Comparison of ENCODE assay signal across 12 mouse cellular contexts in genomic region chr2:110275424-110275823, GRCm38 (mm10). TPM values are rescaled to one million over a fixed set of nuclear protein-coding genes. Genes with fewer than 3 reads are reported as not detected.
DNase-seq lines count a peak whose midpoint lies in the region; ATAC-seq and TF ChIP-seq lines count a peak whose summit lies in the region.
"Had no signal": no experiment of that assay in that cellular context is flagged by ENCODE, and none has a peak within 500 bp of the region (broad histone marks: within the 10 kb centered on the region; RNA-seq: fewer than 3 reads in every experiment).

No protein-coding gene starts in this region.

- H3K4me1 ChIP-seq in kidney, postnatal 0 days (replicated peaks; ENCODE audit: insufficient read depth, low read length): no peaks in the 10 kb centered on the region
- H3K4me1 ChIP-seq in embryonic facial prominence, embryonic 15.5 days: peaks cover 8% of the 10 kb centered on the region; the same call in 1 of the 2 replicates
- H3K4me1 ChIP-seq in intestine, postnatal 0 days (replicated peaks; ENCODE audit: control insufficient read depth, insufficient read depth, low read length): no peaks in the 10 kb centered on the region

- no peaks in the 10 kb centered on the region for H3K27me3 ChIP-seq in kidney, postnatal 0 days (ENCODE audit: insufficient read depth, low read length)
- no peaks in the 10 kb centered on the region for H3K27me3 ChIP-seq in embryonic facial prominence, embryonic 15.5 days
- H3K27me3 ChIP-seq in intestine, postnatal 0 days (replicated peaks; ENCODE audit: control insufficient read depth, insufficient read depth, low read length): no peaks in the 10 kb centered on the region

- no peaks in the 10 kb centered on the region for H3K36me3 ChIP-seq in kidney, postnatal 0 days (ENCODE audit: insufficient read depth, low read length)
- H3K36me3 ChIP-seq in embryonic facial prominence, embryonic 15.5 days: no peaks in the 10 kb centered on the region
- H3K36me3 ChIP-seq in intestine, postnatal 0 days (ENCODE audit: control insufficient read depth, insufficient read depth): no peaks in the 10 kb centered on the region

- no peak overlapping the region for H3K9ac ChIP-seq in kidney, postnatal 0 days (ENCODE audit: low read depth, low read length)
- H3K9ac ChIP-seq in embryonic facial prominence, embryonic 15.5 days: no peak overlapping the region
- H3K9ac ChIP-seq in intestine, postnatal 0 days (ENCODE audit: low read depth, low read length): no peak overlapping the region

- TF ChIP-seq CTCF in kidney, postnatal 0 days (IDR thresholded peaks at IDR 0.05; ENCODE audit: low read depth): no peak
- TF ChIP-seq CTCF in intestine, postnatal 0 days (IDR thresholded peaks at IDR 0.05; ENCODE audit: low read depth): no peak

- H3K4me3 ChIP-seq in kidney, postnatal 0 days (replicated peaks; ENCODE audit: low read depth, low read length): no peak overlapping the region
- no peak overlapping the region for H3K4me3 ChIP-seq in embryonic facial prominence, embryonic 15.5 days (replicated peaks)
- H3K4me3 ChIP-seq in intestine, postnatal 0 days (ENCODE audit: low read depth, low read length): no peak overlapping the region

- 70% methylated on average over 2 of the region's 2 CpGs for WGBS in kidney, postnatal 0 days
- 49% methylated on average over 2 of the region's 2 CpGs for WGBS in embryonic facial prominence, embryonic 15.5 days
- WGBS in intestine, postnatal 0 days: 65% methylated on average over 2 of the region's 2 CpGs

- ATAC-seq in kidney, postnatal 0 days (replicated peaks; ENCODE audit: low FRiP score, low read depth): no peak
- 0 out of 2 replicates have a peak, but pooled peaks have one; percentile 57 for ATAC-seq in embryonic facial prominence, embryonic 15.5 days (ENCODE audit: insufficient number of reproducible peaks, low FRiP score, low TSS enrichment, low read depth)
- no peak for ATAC-seq in intestine, postnatal 0 days

- H3K4me2 ChIP-seq in kidney, postnatal 0 days (ENCODE audit: low read length): no peak overlapping the region
- H3K4me2 ChIP-seq in embryonic facial prominence, embryonic 15.5 days (replicated peaks): no peak overlapping the region
- no peak overlapping the region for H3K4me2 ChIP-seq in intestine, postnatal 0 days (replicated peaks; ENCODE audit: low read depth)
- H3K4me2 ChIP-seq: liver, embryonic 11.5 days had no signal

- H3K9me3 ChIP-seq in kidney, postnatal 0 days (replicated peaks; ENCODE audit: low read length): no peaks in the 10 kb centered on the region
- no peaks in the 10 kb centered on the region for H3K9me3 ChIP-seq in embryonic facial prominence, embryonic 15.5 days (replicated peaks)
- no peaks in the 10 kb centered on the region for H3K9me3 ChIP-seq in intestine, postnatal 0 days (ENCODE audit: control insufficient read depth)

- peak; percentile 21 for DNase-seq in kidney, postnatal 0 days (ENCODE audit: low spot score)
- DNase-seq in kidney, adult 9 months: no peak
- DNase-seq in lung, postnatal 14 days: peak; percentile 7
- no peak for DNase-seq in lung, postnatal 4 days
- DNase-seq in layer of hippocampus, adult 9-11 months: peak; percentile 8
- DNase-seq: cerebellum, adult 9-11 months; heart, adult 11 months; heart, postnatal 14 days; kidney, postnatal 14 days had no signal

- no peak overlapping the region for H3K27ac ChIP-seq in kidney, postnatal 0 days
- no peak overlapping the region for H3K27ac ChIP-seq in embryonic facial prominence, embryonic 15.5 days (replicated peaks)
- H3K27ac ChIP-seq in intestine, postnatal 0 days (ENCODE audit: low read depth, low read length): no peak overlapping the region

RNA-seq across cellular contexts. Expression of gene Bbox1, which starts 38.9 kb away (rescaled TPM):
- 0.17 and 0.26 TPM in 2 replicates for polyA plus RNA-seq in kidney, postnatal 0 days (2015; fragmentation: Nextera tagmentation; extraction: Ambion mirVana)
- polyA plus RNA-seq in embryonic facial prominence, embryonic 15.5 days (2015; fragmentation: Nextera tagmentation; extraction: Ambion mirVana): 1.6 and 1.8 TPM in 2 replicates
- polyA plus RNA-seq in intestine, postnatal 0 days (2015; fragmentation: Nextera tagmentation; extraction: Ambion mirVana): 10.3 and 11.9 TPM in 2 replicates

Comparison
In these comparisons a context has a peak if more than half of its experiments do, and no peak if none do; other contexts are left out.
1. DNase-seq: peak in kidney, postnatal 0 days (single experiment), lung, postnatal 14 days (single experiment) and layer of hippocampus, adult 9-11 months (single experiment); none in kidney, adult 9 months (single experiment) and lung, postnatal 4 days (0 of 2).